Mouse (Mus musculus): ENCODE measurements around the gene Lyl1. TPM values are rescaled to one million over a fixed set of nuclear protein-coding genes. Genes with fewer than 3 reads are reported as not detected.
A peak's percentile ranks its signal among the peaks of the same experiment; 100 is the strongest.

The Lyl1 gene
- polyA plus RNA-seq, 1 experiment from 2014 or later = 2.4 TPM

DNA sequence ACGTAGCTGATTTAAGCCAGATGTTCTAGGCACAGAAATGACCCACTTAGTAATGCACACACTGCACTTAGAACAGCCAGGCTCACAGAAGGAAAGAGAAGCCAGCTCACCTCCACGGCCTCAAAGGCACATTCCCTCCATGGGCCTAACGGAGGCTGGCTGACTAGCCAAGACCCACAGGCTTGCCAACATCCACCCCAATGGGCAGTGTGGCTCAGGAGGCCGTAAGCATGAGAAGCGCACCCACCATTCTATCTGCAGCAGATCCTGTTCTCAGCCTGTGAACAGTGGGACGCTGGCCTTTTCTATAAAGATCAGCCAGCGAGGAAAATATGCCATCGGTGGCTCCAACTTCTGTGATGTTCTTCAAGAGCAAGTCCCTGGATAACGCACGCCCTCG, 15.5 kb downstream of the Lyl1 start:
- Histone ChIP-seq H3K36me3 (peaks cover 16% of the 10 kb centered on the region; the same call in 1 of the 2 replicates), H3K4me2 (replicated peaks) (no peak overlapping the region), H3K4me3 (replicated peaks) (no peak overlapping the region), H3K27ac (no peak overlapping the region), H3K9me3 (no peaks in the 10 kb centered on the region), H3K4me1 (replicated peaks) (peaks cover 42% of the 10 kb centered on the region), H3K27me3 (peaks cover 64% of the 10 kb centered on the region), H3K9ac (replicated peaks) (no peak overlapping the region)
- ATAC-seq = no peak
- WGBS = 87% methylated on average over 11 of the region's 11 CpGs

DNA sequence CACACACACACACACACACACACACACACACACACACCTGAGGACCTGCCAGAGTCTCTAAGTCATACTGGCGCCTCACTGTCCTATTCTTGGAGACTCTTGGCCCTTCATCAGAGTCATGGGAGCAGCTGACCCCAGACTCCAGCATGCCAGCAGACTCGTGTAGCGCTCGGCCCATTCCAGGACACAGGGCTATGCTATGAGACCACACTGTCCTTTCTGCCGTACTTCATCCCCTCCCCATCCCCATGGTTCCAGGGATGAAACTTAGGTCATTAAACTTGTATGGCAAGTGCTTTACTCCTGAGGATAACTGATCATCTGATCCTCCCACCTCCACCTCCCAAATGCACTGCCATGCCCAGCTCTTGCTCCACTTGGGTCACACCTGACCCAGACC, 17.2 kb downstream of the Lyl1 start:
- Histone ChIP-seq H3K27ac (no peak overlapping the region), H3K36me3 (peaks cover 16% of the 10 kb centered on the region; the same call in 1 of the 2 replicates)

DNA sequence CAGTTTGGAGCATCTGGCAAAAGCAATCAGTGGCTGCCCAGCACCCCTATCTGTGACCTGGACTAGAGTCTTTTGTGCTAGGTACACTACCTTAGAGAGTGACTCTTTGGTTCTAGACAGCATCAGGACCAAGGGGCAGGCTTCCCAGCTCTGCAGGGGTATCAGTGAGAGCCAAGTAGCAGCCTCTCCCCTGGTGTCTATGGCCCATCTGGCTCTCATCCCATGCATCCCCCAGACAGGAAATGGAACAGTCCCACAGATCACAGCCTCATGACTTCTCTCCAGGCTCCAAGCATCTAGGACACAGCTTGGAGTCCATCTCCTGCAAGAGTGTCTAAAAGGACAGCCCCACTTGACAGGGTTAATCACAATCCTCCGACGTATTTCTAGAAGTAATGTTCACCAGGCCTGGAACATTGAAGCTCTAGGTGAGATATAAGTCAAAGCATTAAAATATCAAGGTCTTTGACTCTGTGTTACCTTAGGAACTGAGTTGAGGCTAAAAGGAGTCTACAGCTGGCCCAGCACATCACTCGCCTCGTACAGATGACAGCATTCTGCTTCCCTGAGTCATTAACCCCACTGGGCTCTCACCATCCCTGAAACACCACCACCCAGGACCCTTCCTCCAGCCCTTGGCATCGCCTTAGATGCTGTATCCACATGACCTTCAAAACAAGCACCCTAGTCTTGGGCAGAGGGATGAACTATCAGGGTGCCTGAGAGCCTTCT, 17.9 kb downstream of the Lyl1 start:
- Histone ChIP-seq H3K36me3 (peaks cover 16% of the 10 kb centered on the region; the same call in 1 of the 2 replicates), H3K9ac (replicated peaks) (no peak overlapping the region), H3K4me1 (replicated peaks) (peaks cover 39% of the 10 kb centered on the region), H3K27me3 (peaks cover 67% of the 10 kb centered on the region), H3K27ac (no peak overlapping the region), H3K9me3 (no peaks in the 10 kb centered on the region), H3K4me2 (replicated peaks) (no peak overlapping the region), H3K4me3 (replicated peaks) (no peak overlapping the region)
- WGBS = 89% methylated on average over 5 of the region's 5 CpGs
- ATAC-seq = no peak

More for the DNA sequence above, 17.2 kb downstream of the Lyl1 start:
- Histone ChIP-seq H3K4me2 (replicated peaks) (no peak overlapping the region), H3K9me3 (no peaks in the 10 kb centered on the region), H3K4me3 (replicated peaks) (no peak overlapping the region), H3K4me1 (replicated peaks) (peaks cover 39% of the 10 kb centered on the region), H3K27me3 (peaks cover 67% of the 10 kb centered on the region), H3K9ac (replicated peaks) (no peak overlapping the region)
- ATAC-seq = no peak
- WGBS = 79% methylated on average over 5 of the region's 5 CpGs

DNA sequence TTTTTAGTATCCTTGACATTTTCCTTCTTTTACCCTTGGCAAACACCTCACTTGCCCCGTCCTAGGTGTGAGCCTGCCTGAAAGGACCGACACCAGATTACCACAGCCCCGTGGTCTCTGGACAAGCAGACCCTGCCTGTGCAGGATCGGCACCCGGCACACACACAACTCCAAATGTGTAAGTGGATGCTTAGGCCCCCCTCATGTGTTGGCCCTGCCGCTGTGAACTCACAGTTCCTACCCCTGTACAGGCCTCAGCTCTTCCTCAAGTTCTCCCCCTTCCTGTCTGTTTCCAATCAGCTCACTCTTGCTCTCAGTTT, 21.2 kb downstream of the Lyl1 start:
- no peak; the same call in 1 of the 2 replicates for ATAC-seq
- peak overlapping the region; percentile 71 for H3K27ac ChIP-seq
- H3K4me3 ChIP-seq (replicated peaks) = no peak overlapping the region
- peaks cover 44% of the 10 kb centered on the region for H3K27me3 ChIP-seq
- H3K36me3 ChIP-seq = peaks cover 15% of the 10 kb centered on the region
- H3K9me3 ChIP-seq = no peaks in the 10 kb centered on the region
- WGBS = 70% methylated on average over 6 of the region's 6 CpGs
- H3K4me1 ChIP-seq (replicated peaks) = peaks cover 46% of the 10 kb centered on the region
- H3K4me2 ChIP-seq (replicated peaks) = no peak overlapping the region
- 0 out of 2 replicates have a peak overlapping the region, but pooled peaks have one; percentile 2 for H3K9ac ChIP-seq (replicated peaks)

DNA sequence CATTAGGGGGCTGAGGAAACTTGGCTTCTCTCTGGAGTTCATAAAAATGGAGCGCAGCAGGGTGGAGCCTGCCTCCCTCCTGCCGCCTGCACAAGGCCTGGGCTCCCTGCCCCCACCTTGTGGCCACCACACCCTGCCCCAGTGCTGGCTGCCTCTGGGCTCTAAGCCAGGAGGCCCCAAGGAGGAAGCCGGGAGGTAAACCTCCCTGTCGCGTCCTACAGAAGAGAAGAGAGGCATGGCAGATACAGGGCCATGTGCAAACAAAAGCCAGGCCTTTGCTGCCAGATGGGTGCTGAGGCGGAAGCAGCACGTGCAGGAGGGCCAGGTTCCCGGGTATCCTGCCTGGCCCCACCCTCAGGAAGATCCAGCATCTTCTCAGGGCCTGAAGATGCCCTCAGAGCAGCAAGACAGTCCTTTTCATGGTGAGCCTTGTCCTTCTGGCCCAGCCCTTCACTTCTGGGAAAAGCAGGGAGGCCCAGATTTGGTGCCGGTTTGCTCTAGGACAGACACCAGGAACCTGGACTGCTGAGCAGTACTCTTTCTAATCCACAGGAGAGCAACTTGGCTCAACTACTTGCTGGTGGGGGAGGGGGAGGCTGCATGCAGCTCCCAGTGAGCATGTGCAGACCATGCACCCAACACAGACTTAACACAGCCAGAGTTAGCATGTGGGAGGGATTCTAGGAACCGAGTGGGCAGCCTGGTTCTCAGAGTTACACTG, 21.8 kb downstream of the Lyl1 start, which contains the start of gene G430095P16Rik:
Gene G430095P16Rik (plus strand): TSS at position 158 of the 721 bp plus-strand sequence.
- peaks cover 16% of the 10 kb centered on the region for H3K36me3 ChIP-seq
- H3K27me3 ChIP-seq = peaks cover 38% of the 10 kb centered on the region
- H3K9ac ChIP-seq (replicated peaks) = peak within 1 kb of the TSS; percentile 51
- H3K4me1 ChIP-seq (replicated peaks) = peaks cover 50% of the 10 kb centered on the region
- WGBS = 18% methylated on average over 10 of the region's 10 CpGs
- no peak within 1 kb of the TSS for H3K4me3 ChIP-seq (replicated peaks)
- no peaks in the 10 kb centered on the region for H3K9me3 ChIP-seq
- peak within 1 kb of the TSS; percentile 71 for H3K27ac ChIP-seq
- H3K4me2 ChIP-seq (replicated peaks) = peak within 1 kb of the TSS; percentile 11; the same call in 1 of the 2 replicates
- peak; percentile 80 for ATAC-seq

DNA sequence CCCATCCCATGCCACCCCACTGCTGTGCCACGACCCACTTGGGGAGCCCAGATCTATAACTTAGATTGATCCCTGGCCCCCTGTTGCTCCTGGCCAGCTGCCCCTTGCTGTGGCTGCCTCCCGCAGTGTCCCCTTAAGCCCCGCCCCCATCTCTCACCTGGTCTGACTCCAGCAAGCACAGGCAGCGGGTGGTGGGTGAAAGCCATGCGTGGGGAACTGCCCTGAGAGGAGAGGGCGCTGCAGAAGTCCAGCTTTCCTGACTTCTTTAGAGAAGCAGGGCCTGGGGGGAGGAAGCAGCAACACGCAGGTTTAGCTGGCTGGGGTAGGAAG, 22.3 kb downstream of the Lyl1 start:
- peak overlapping the region; percentile 51 for H3K9ac ChIP-seq (replicated peaks)
- peaks cover 55% of the 10 kb centered on the region for H3K4me1 ChIP-seq (replicated peaks)
- H3K27me3 ChIP-seq = peaks cover 33% of the 10 kb centered on the region
- H3K9me3 ChIP-seq = no peaks in the 10 kb centered on the region
- H3K4me3 ChIP-seq (replicated peaks) = no peak overlapping the region
- peak overlapping the region; percentile 71 for H3K27ac ChIP-seq
- peaks cover 16% of the 10 kb centered on the region for H3K36me3 ChIP-seq
- 34% methylated on average over 7 of the region's 7 CpGs for WGBS
- 0 out of 2 replicates have a peak overlapping the region, but pooled peaks have one; percentile 11 for H3K4me2 ChIP-seq (replicated peaks)
- ATAC-seq = no peak

DNA sequence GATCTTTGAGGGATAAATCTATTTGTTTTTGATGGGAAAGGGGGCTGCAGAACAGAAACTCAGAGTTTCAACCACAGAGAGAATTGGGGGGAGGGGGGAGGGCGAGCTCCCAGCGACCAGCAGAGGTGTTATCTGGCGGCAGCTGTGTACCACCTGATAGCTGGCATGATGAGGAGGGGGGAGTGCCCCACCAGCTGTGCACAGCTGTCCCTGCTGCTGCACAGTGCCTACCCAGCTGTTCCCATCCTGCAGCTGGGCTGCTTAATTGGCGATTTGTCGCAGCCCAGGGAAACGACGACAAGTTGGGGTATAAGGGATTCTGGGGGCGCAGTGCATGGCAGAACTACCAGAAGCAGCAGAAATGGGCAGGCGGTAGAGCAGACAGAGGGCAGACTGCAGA, 23.4 kb downstream of the Lyl1 start:
- no peaks in the 10 kb centered on the region for H3K9me3 ChIP-seq
- 52% methylated on average over 9 of the region's 9 CpGs for WGBS
- peaks cover 66% of the 10 kb centered on the region for H3K4me1 ChIP-seq (replicated peaks)
- peaks cover 15% of the 10 kb centered on the region for H3K36me3 ChIP-seq
- H3K4me2 ChIP-seq (replicated peaks) = no peak overlapping the region
- H3K4me3 ChIP-seq (replicated peaks) = no peak overlapping the region
- ATAC-seq = no peak
- peaks cover 23% of the 10 kb centered on the region for H3K27me3 ChIP-seq
- H3K9ac ChIP-seq (replicated peaks) = peak overlapping the region; percentile 51
- peak overlapping the region; percentile 71; the same call in 1 of the 2 replicates for H3K27ac ChIP-seq

DNA sequence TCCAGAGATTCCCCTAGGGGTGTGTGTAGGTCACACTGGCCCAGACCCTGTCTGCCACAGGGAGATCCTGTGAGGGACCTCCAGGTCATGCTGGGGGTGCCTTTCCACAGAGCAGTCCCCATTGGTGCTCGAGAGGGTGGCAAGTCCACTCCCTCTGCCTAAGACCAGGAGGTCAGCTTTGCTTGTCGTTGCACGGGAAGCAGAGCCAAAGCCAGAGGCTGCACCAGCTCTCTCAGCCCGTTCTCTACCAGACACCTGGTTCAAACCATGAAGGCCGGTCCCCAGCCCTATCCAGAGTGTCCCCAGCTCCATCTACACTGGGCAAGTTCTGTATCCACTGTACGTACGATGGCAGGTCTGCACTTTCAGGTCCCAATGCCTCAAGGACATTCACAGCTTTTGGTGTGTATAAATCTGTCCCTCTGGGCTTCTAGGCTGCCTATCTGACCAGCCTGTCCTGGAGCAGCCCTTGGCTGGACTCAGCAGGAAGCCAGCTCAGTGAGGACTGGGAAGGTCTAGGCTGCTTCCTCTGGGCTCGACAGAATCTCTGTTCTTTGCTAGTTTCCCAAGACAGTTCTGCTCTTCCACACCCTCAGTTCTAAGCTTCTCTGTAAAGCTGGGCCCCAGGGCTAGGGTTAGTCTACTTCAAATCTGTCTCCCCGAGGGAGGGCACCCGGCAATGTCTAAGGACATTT, 24.1 kb downstream of the Lyl1 start:
- H3K4me1 ChIP-seq (replicated peaks) = peaks cover 73% of the 10 kb centered on the region
- H3K4me3 ChIP-seq (replicated peaks) = no peak overlapping the region
- peak overlapping the region; percentile 51 for H3K27ac ChIP-seq
- no peak for ATAC-seq
- H3K36me3 ChIP-seq = peaks cover 12% of the 10 kb centered on the region; the same call in 1 of the 2 replicates
- H3K9ac ChIP-seq (replicated peaks) = peak overlapping the region; percentile 51; the same call in 1 of the 2 replicates
- H3K27me3 ChIP-seq = peaks cover 16% of the 10 kb centered on the region
- H3K4me2 ChIP-seq (replicated peaks) = no peak overlapping the region
- H3K9me3 ChIP-seq = no peaks in the 10 kb centered on the region
- 57% methylated on average over 10 of the region's 10 CpGs for WGBS

DNA sequence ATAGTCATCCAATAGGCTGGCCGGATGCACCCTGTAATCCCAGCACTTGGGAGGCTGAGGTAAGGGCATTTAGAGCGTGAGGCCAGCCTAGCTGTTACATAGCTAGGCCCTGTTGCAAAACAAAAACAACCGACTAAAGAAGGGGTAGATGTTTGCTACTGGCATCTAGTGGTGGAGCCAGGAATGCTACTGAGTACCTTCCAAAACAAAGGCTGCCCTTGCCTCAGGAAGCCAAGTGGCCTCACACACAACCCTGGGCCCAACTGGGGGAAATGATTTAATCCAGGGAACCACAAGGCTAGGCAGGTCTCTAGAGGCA, 24.6 kb downstream of the Lyl1 start:
- no peak overlapping the region for H3K4me2 ChIP-seq (replicated peaks)
- H3K27ac ChIP-seq = peak overlapping the region; percentile 51
- H3K9ac ChIP-seq (replicated peaks) = no peak overlapping the region
- H3K4me3 ChIP-seq (replicated peaks) = no peak overlapping the region
- no peaks in the 10 kb centered on the region for H3K9me3 ChIP-seq
- no peak for ATAC-seq
- peaks cover 78% of the 10 kb centered on the region for H3K4me1 ChIP-seq (replicated peaks)
- peaks cover 8% of the 10 kb centered on the region; the same call in 1 of the 2 replicates for H3K36me3 ChIP-seq
- H3K27me3 ChIP-seq = peaks cover 11% of the 10 kb centered on the region; the same call in 1 of the 2 replicates
- 19% methylated on average over 3 of the region's 3 CpGs for WGBS

DNA sequence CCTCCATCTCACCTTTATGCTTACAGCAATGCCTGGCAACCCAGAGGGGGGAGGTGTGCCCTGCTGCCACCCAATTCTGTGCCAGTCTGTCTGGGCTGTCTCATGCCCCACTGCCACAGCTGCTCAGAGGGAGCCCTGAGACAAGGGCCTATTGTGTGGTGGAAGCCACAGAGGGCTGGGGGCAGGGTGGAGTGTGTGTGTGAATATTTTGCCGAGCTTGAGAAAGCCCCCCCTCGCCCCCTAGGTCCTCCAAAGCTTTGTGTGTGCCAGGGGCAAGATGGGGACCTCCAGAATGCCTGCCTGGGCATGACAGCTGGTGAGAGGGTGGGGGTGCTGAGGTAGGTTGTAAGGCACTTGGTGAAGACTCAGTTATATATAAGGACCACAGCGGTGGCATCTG, 27.2 kb downstream of the Lyl1 start:
- H3K36me3 ChIP-seq = peaks cover 3% of the 10 kb centered on the region; the same call in 1 of the 2 replicates
- ATAC-seq = peak; percentile 74
- H3K27ac ChIP-seq = peak overlapping the region; percentile 90
- H3K4me3 ChIP-seq (replicated peaks) = no peak overlapping the region
- peaks cover 16% of the 10 kb centered on the region for H3K27me3 ChIP-seq
- H3K9ac ChIP-seq (replicated peaks) = no peak overlapping the region
- H3K4me1 ChIP-seq (replicated peaks) = peaks cover 92% of the 10 kb centered on the region
- H3K9me3 ChIP-seq = no peaks in the 10 kb centered on the region
- 47% methylated on average over 3 of the region's 3 CpGs for WGBS
- H3K4me2 ChIP-seq (replicated peaks) = no peak overlapping the region

DNA sequence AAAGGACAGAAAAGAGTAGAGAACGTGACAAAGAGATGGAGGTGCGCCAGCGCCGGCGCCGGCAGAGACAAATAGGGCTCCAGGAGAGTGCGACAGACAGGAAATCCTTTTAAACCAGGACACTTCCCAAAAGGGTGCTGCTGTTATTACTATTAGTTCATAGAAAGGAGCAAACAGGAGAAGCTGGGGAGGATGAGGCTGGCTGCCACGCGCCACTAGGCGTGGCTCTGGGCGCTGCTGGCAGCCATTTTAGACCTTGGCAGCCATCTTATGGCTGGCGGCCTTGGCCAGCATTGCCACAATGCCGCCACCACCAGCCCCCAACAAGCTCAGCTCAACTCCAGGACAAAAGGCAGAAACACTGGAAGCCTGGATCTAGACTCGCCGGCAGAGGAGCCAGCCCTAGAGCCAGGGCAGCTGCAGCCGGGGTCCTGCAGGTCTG, 28.7 kb downstream of the Lyl1 start:
- Histone ChIP-seq H3K36me3 (peaks cover 3% of the 10 kb centered on the region; the same call in 1 of the 2 replicates), H3K9ac (replicated peaks) (no peak overlapping the region), H3K4me1 (replicated peaks) (peaks cover 83% of the 10 kb centered on the region), H3K4me3 (replicated peaks) (no peak overlapping the region), H3K9me3 (no peaks in the 10 kb centered on the region), H3K4me2 (replicated peaks) (no peak overlapping the region), H3K27me3 (peaks cover 26% of the 10 kb centered on the region), H3K27ac (peak overlapping the region; percentile 90)
- no peak for ATAC-seq
- 88% methylated on average over 16 of the region's 16 CpGs for WGBS

Measured in midbrain, embryonic 13.5 days (tissue).